Mouse (Mus musculus) Patski (cell line): ENCODE results near the gene Cebpzos. TPM values are rescaled to one million over a fixed set of nuclear protein-coding genes. Genes with fewer than 3 reads are reported as not detected.

ENCODE experiments used
- ATAC-seq: fragments of 100-300 bp; one replicate; pipeline ENCODE4 v1.8.0; 2021
- CTCF ChIA-PET: fragments of 350-600 bp; sonication (Branson Sonifier 250); formaldehyde crosslinking; loops from one replicate; lab custom pipeline; 2022; ENCODE audit warnings: inconsistent platforms; lab: Charles Lee
- POLR2A ChIA-PET: fragments of 350-600 bp; sonication (Branson Sonifier 250); formaldehyde crosslinking; loops from one replicate; lab custom pipeline; 2022; ENCODE audit warnings: antibody characterized with exemption, inconsistent platforms; lab: Charles Lee
- DNase-seq: peaks from one replicate; pipeline ENCODE4 v3.0.0-alpha.2; 2011; ENCODE audit warnings: low read depth, low spot score
- H3K27me3 ChIP-seq: fragments of 371-371 bp; one replicate; pipeline ENCODE4 v1.5.1; 2021
- CTCF ChIP-seq: fragments of 100-300 bp; IDR thresholded peaks from one replicate; pipeline ENCODE4 v1.5.1; 2021
- in situ Hi-C: fragments of 300-500 bp; cut with MboI; formaldehyde crosslinking; loops from 3 replicates; pipeline ENCODE4 v1.11.1; 2018; ENCODE audit warnings: low pct_unique_long_range_greater_than_20kb, mixed read lengths
- polyA plus RNA-seq: library from polyadenylated mRNA; unstranded; gene quantifications from one replicate; pipeline ENCODE4 v1.2.3, GENCODE M21; 2021

The Cebpzos gene
- polyA plus RNA-seq, 1 experiment from 2014 or later: 53.3 TPM

DNA sequence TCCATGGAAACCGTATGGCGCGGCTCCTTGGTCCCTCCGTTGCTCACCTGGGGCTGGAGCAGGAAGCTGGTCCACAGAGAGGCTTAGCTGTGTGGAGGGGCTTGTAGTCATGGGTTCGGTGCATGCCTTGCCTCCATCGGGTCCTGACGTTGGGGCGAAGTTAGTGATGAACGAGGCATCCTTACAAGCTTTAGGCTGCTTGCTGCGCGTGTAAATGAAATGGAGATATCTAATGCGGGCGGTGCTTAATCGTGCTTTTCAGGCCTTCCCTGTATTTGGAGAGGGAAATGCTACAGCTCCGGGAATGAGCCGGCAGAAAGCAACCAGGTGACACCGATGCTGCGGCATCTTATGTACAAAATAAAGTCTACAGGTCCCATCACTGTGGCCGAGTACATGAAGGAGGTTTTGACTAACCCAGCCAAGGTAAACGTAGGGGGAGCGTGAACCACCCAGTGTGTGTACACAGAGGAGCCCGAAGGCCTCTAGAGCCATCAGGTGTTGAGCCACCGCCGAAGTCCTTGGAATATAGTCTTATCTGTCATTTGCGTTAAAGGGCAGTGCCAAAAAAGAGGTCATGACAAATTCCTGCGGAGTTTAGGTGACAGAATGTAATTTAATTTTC is 21.0 kb downstream of the Cebpzos start:
- in situ Hi-C loops: no loop called here
- TF ChIP-seq CTCF: no peak
- peak; percentile 70 for ATAC-seq
- ChIA-PET CTCF (no interaction called here), POLR2A (interaction anchor here (1.1 kb wide), 1 partner anchor 9 kb away, joined by 3 read pairs; no protein-coding TSS in a partner anchor)
- H3K27me3 ChIP-seq: no peaks in the 10 kb centered on the region
- no peak for DNase-seq

- no peak for TF ChIP-seq CTCF
- in situ Hi-C loops: no loop called here
- CTCF ChIA-PET: interaction anchor here (0.7 kb wide), 1 partner anchor 21 kb away, joined by 3 read pairs; no protein-coding TSS in a partner anchor
- no peak for ATAC-seq
- no peak for DNase-seq
- no peaks in the 10 kb centered on the region for H3K27me3 ChIP-seq
- POLR2A ChIA-PET: interaction anchor here (0.5 kb wide), 1 partner anchor 10 kb away, joined by 4 read pairs; no protein-coding TSS in a partner anchor
Measured at GRCm38 (mm10) chr17:78938927-78939326, 22.6 kb downstream of the Cebpzos start.

- DNase-seq: no peak
- no peak for ATAC-seq
- in situ Hi-C loops: no loop called here
- no peaks in the 10 kb centered on the region for H3K27me3 ChIP-seq
- ChIA-PET POLR2A (no interaction called here), CTCF (interaction anchor here (1.5 kb wide), 1 partner anchor 24 kb away, joined by 4 read pairs; no protein-coding TSS in a partner anchor)
- no peak for TF ChIP-seq CTCF
Measured at GRCm38 (mm10) chr17:78942579-78942978, 26.3 kb downstream of the Cebpzos start.

DNA sequence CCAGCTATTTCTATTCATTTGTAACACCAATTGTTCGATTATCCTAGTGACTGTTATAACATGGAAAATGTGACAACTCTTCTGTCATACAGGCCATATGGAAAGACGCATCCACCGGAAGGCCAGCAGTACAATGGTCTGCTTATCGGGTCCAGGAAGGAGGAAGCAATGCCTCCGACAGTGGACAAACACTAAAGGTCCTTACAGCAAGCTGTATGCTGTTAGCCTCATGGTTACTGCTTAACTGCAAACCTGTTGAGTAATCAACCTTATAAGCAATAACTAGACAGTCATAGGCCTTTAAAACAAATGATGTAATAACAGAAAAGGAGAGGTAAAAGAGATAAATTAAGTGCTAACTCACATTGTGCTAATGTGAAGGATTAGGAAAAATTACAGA is 34.9 kb downstream of the Cebpzos start:
- CTCF ChIA-PET: no interaction called here
- H3K27me3 ChIP-seq: no peaks in the 10 kb centered on the region
- DNase-seq (no peak), ATAC-seq (no peak)
- POLR2A ChIA-PET: no interaction called here
- in situ Hi-C loops: no loop called here
- TF ChIP-seq CTCF: no peak

- TF ChIP-seq CTCF: no peak
- CTCF ChIA-PET: no interaction called here
- in situ Hi-C loops: no loop called here
Measured at GRCm38 (mm10) chr17:78952070-78952469, 35.8 kb downstream of the Cebpzos start.

DNA sequence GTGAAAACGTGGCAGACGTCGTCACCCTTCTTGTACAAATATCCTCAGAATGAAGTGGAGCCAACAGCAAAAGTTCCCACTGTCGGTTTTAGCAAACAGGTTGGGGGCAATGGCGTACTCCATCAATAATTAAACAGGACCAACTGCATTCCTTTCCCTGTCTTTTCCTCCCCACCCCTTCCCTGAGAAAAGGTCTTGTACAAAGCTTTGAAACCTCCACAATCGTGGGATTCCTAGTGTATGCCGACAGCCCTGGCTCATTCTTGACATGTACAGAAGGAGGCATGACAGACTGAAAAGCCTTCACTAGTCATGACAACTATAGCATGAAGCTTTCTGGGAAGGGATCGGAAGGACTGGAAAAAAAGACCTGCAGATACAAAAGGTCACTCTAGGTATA is 36.9 kb downstream of the Cebpzos start:
- no peak for ATAC-seq
- CTCF ChIA-PET: no interaction called here
- no peak for DNase-seq
- in situ Hi-C loops: no loop called here
- TF ChIP-seq CTCF: no peak
- H3K27me3 ChIP-seq: no peaks in the 10 kb centered on the region
- POLR2A ChIA-PET: no interaction called here

More at GRCm38 (mm10) chr17:78952070-78952469, 35.8 kb downstream of the Cebpzos start:
- POLR2A ChIA-PET: no interaction called here
- no peak for DNase-seq
- no peaks in the 10 kb centered on the region for H3K27me3 ChIP-seq
- no peak for ATAC-seq

DNA sequence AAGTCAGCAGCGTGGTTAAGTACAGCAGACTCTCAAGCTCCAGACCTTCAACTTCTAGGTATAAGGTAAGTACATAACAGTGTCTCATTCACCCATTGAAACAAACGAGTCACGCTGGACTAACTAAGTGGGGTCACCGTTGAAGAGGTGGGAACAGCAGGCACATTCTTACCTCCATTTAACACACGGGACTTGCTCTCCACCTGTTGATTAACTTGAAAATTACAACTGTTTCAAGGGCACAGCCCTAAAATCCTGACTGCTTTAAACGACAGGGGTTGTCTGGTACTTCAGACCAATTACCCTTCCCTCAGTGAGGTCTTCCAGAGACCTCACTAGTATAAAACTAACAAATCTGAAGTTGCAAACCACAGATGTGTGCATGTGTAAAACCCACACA is 43.2 kb downstream of the Cebpzos start:
- DNase-seq (no peak), ATAC-seq (no peak)
- no peaks in the 10 kb centered on the region for H3K27me3 ChIP-seq
- ChIA-PET CTCF (no interaction called here), POLR2A (no interaction called here)
- in situ Hi-C loops: no loop called here
- no peak for TF ChIP-seq CTCF

DNA sequence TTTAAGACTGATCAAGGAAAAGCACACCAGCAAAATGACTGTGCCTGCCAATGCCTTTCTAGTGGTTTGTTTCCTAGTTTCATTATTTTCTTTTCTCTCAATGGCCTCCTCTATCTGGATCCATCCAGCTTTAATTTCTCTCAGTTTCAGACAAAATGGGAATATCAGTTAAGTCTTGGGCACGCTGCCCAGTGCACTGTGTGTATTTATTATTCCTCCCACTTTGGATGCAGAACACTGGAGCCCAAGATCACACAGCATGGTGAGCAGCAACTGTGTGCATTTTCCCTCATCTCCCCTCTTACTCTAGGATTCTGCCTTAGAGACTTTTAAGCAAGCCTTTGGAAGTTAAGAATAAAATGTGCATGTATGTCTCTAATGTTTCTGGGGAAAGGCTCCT is 48.1 kb downstream of the Cebpzos start:
- in situ Hi-C loops: no loop called here
- DNase-seq: no peak
- ChIA-PET CTCF (no interaction called here), POLR2A (interaction anchor here (0.6 kb wide), 1 partner anchor 14 kb away, joined by 3 read pairs; no protein-coding TSS in a partner anchor)
- TF ChIP-seq CTCF: no peak
- ATAC-seq: no peak
- no peaks in the 10 kb centered on the region for H3K27me3 ChIP-seq

DNA sequence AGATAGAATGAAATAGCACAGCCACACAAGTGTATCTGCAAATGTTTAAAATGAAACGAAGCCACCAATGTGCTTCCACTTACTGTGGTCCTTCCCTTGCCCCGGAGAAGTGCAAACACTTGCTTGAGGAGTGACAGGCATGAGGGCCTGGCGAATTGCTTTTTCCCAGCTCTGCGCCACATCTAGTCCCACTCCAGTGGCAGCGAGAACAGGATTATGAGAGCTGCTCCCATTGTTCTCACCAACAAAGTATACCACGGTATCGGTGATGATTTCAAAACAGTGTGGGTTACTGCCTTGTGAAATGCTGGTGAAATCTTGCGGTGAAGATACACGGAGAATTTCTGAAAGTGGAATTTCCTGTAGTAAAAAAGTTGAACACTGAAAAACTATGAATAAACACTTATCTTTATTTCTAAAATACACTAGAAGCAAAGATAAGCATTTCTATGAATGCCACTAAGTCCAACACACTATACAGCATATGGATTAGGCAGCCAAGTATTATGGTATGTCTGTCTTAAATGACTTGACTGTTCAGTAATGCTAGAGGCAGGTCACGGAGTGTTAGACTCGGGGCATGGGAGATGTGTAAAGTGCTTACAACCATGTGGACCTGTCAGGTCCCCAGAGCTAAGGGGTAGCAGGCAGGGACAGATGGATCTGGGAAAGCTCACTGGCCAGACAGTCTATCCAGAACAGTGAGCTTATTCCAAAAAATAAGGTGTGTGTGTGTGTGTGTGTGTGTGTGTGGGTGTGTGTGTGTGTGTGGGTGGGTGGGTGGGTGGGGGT is 50.0 kb downstream of the Cebpzos start:
- no peak for ATAC-seq
- ChIA-PET CTCF (no interaction called here), POLR2A (no interaction called here)
- in situ Hi-C loops: no loop called here
- TF ChIP-seq CTCF: no peak
- no peak for DNase-seq
- H3K27me3 ChIP-seq: no peaks in the 10 kb centered on the region

DNA sequence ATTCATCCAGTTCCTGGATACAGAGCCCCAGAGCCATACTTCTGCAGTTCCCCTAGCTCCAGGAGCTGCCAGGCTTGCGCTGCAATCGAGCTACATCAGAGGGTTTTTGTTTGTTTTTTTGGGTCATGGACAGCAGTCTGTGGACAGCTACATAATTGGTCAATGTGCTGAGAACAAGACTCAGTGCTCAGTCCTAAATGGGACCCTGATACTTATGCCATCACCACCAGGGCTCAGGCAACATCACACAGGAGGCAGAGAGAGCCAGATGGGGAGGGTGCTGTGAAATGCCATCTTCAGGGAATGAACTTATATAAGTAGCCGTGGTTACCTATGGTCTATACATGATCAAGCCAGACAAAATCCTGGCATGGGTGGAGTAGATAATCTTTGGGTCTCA is 52.2 kb downstream of the Cebpzos start:
- ChIA-PET POLR2A (no interaction called here), CTCF (interaction anchor here (0.8 to 1.4 kb wide), 2 partner anchors 15 to 18 kb away, joined by 3 read pairs; no protein-coding TSS in a partner anchor)
- in situ Hi-C loops: no loop called here
- DNase-seq (no peak), ATAC-seq (no peak)
- H3K27me3 ChIP-seq: no peaks in the 10 kb centered on the region
- TF ChIP-seq CTCF: no peak

Other genes starting within 250 kb of the Cebpzos start
- gene Strn, start 179.3 kb upstream of the Cebpzos start, polyA plus RNA-seq: 21.3 TPM
- 41.0 TPM for gene Heatr5b, start 81.1 kb upstream of the Cebpzos start, polyA plus RNA-seq
- gene Gpatch11, start 80.9 kb upstream of the Cebpzos start, polyA plus RNA-seq: 33.5 TPM
- 23.1 TPM for gene Eif2ak2, start 33.9 kb upstream of the Cebpzos start, polyA plus RNA-seq
- 0.87 TPM for gene Sult6b1, start 9.5 kb upstream of the Cebpzos start, polyA plus RNA-seq
- 40.3 TPM for gene Cebpz, start 20.6 kb downstream of the Cebpzos start, polyA plus RNA-seq
- 49.3 TPM for gene Ndufaf7, start 20.6 kb downstream of the Cebpzos start, polyA plus RNA-seq
- gene Prkd3, start 104.3 kb downstream of the Cebpzos start, polyA plus RNA-seq: 46.2 TPM
- 0.50 TPM for gene Qpct, start 135.4 kb downstream of the Cebpzos start, polyA plus RNA-seq